Mouse (Mus musculus): ENCODE results near the gene Etnk2.

GRCm38 (mm10) chr1:133371431-133371830 lies 8.1 kb downstream of the Etnk2 start:
- no peak for TF ChIP-seq POLR2A (IDR thresholded peaks at IDR 0.05; ENCODE audit: low read depth, low read length)
- no peak for TF ChIP-seq CTCF (IDR thresholded peaks at IDR 0.05; ENCODE audit: borderline replicate concordance, insufficient read depth, low read length)
